Mouse (Mus musculus) small intestine, adult 2 months (tissue): ENCODE results near the gene Mpv17l2.

Source experiments
- CTCF ChIP-seq: fragments of 200-500 bp; IDR thresholded peaks from 2 replicates; pipeline ENCODE4 v1.5.1; 2012; ENCODE audit warnings: low read depth, mild to moderate bottlenecking, control low read depth, inconsistent platforms, low read length, moderate library complexity, mixed read lengths; ENCODE audit not compliant: insufficient replicate concordance, insufficient read length; ENCODE audit errors: extremely low read depth
- POLR2A ChIP-seq: fragments of 200-500 bp; IDR thresholded peaks from 2 replicates; pipeline ENCODE4 v1.6.1; 2012; ENCODE audit warnings: low read depth, mild to moderate bottlenecking, control low read depth, inconsistent platforms, low read length, moderate library complexity

GRCm38 (mm10) chr8:70769359-70769758, 8.6 kb upstream of the Mpv17l2 start:
- TF ChIP-seq POLR2A (no peak), CTCF (peak; percentile 100)
